Mouse (Mus musculus) intestine, embryonic 14.5 days (tissue): ENCODE data around the gene Xbp1. TPM values are rescaled to one million over a fixed set of nuclear protein-coding genes. Genes with fewer than 3 reads are reported as not detected.

Source experiments
- ATAC-seq: fragments of 200-750 bp; cut with Nextera tagmentation; replicated peaks from 2 replicates; pipeline ENCODE4 v1.8.0; 2017; ENCODE audit warnings: low read depth, moderate number of reproducible peaks, moderate TSS enrichment, moderate library complexity; ENCODE audit not compliant: low FRiP score, low TSS enrichment
- DNase-seq: peaks from one replicate; pipeline ENCODE4 v3.0.0-alpha.2; 2018; ENCODE audit warnings: low spot score
- H3K27ac ChIP-seq: fragments of 300-500 bp; sonication (generic); 2 replicates; pipeline ENCODE4 v1.5.1; 2014; ENCODE audit warnings: low read depth, mild to moderate bottlenecking, control low read depth
- H3K27me3 ChIP-seq: fragments of 300-500 bp; sonication (generic); replicated peaks from 2 replicates; pipeline ENCODE4 v1.6.1; 2014; ENCODE audit warnings: low read length, control low read depth; ENCODE audit not compliant: control insufficient read depth, insufficient read depth
- H3K36me3 ChIP-seq: fragments of 300-500 bp; sonication (generic); 2 replicates; pipeline ENCODE4 v1.6.1; 2014; ENCODE audit warnings: low read length, control low read depth; ENCODE audit not compliant: control insufficient read depth, insufficient read depth
- H3K4me1 ChIP-seq: fragments of 300-500 bp; sonication (generic); replicated peaks from 2 replicates; pipeline ENCODE4 v1.6.1; 2014; ENCODE audit warnings: low read length, control low read depth, mixed read lengths; ENCODE audit not compliant: control insufficient read depth, insufficient read depth
- H3K4me2 ChIP-seq: fragments of 300-500 bp; sonication (generic); 2 replicates; pipeline ENCODE4 v1.6.1; 2014; ENCODE audit warnings: low read length
- H3K4me3 ChIP-seq: fragments of 300-500 bp; sonication (generic); 2 replicates; pipeline ENCODE4 v1.5.1; 2014; ENCODE audit warnings: low read depth, low read length, control low read depth, mixed read lengths
- H3K9ac ChIP-seq: fragments of 300-500 bp; sonication (generic); 2 replicates; pipeline ENCODE4 v1.6.1; 2014; ENCODE audit warnings: mild to moderate bottlenecking, low read length
- H3K9me3 ChIP-seq: fragments of 300-500 bp; sonication (generic); 2 replicates; pipeline ENCODE4 v1.6.1; 2016; ENCODE audit warnings: low read length, control low read depth; ENCODE audit not compliant: control insufficient read depth
- WGBS: fragments of 180-500 bp; shearing (Covaris S2); extraction: QIAGEN DNeasy Blood & Tissue Kit; methylation state at CpG from one replicate; pipeline ENCODE4 v1.1.7; 2014; 5-methylcytosine and 5-hydroxymethylcytosine counted together
- polyA plus RNA-seq: library from polyadenylated mRNA; unstranded; fragments of >200 nt; fragmentation: Nextera tagmentation; extraction: Ambion mirVana; gene quantifications from 2 replicates; pipeline ENCODE4 v1.2.1, GENCODE M21; 2014

Gene Xbp1
- polyA plus RNA-seq, 1 experiment from 2014 or later = 202 TPM

- Histone ChIP-seq H3K4me3 (no peak overlapping the region), H3K9ac (no peak overlapping the region), H3K36me3 (no peaks in the 10 kb centered on the region), H3K9me3 (no peaks in the 10 kb centered on the region), H3K27ac (no peak overlapping the region), H3K4me1 (no peaks in the 10 kb centered on the region), H3K4me2 (no peak overlapping the region), H3K27me3 (no peaks in the 10 kb centered on the region)
- WGBS = 87% methylated on average over 3 of the region's 3 CpGs
- DNase-seq = no peak
- ATAC-seq = no peak
Measured at GRCm38 (mm10) chr11:5565596-5565995, 45.1 kb downstream of the Xbp1 start.

GRCm38 (mm10) chr11:5566506-5566905, 46.0 kb downstream of the Xbp1 start:
- no peak overlapping the region for H3K9ac ChIP-seq
- no peaks in the 10 kb centered on the region for H3K4me1 ChIP-seq
- H3K27ac ChIP-seq = no peak overlapping the region
- H3K4me3 ChIP-seq = no peak overlapping the region
- no peaks in the 10 kb centered on the region for H3K36me3 ChIP-seq
- WGBS = 64% methylated on average over 2 of the region's 2 CpGs
- H3K4me2 ChIP-seq = no peak overlapping the region
- H3K9me3 ChIP-seq = no peaks in the 10 kb centered on the region
- DNase-seq (no peak), ATAC-seq (no peak)
- no peaks in the 10 kb centered on the region for H3K27me3 ChIP-seq

GRCm38 (mm10) chr11:5567654-5568053, 47.2 kb downstream of the Xbp1 start:
- 87% methylated on average over 6 of the region's 6 CpGs for whole genome bisulfite sequencing
- H3K4me1 ChIP-seq = no peaks in the 10 kb centered on the region
- no peak overlapping the region for H3K9ac ChIP-seq
- no peaks in the 10 kb centered on the region for H3K9me3 ChIP-seq
- ATAC-seq = no peak
- H3K27me3 ChIP-seq = no peaks in the 10 kb centered on the region
- DNase-seq = no peak
- no peak overlapping the region for H3K4me2 ChIP-seq
- no peaks in the 10 kb centered on the region for H3K36me3 ChIP-seq
- H3K27ac ChIP-seq = no peak overlapping the region
- H3K4me3 ChIP-seq = no peak overlapping the region

- Histone ChIP-seq H3K9ac (no peak overlapping the region), H3K4me2 (no peak overlapping the region), H3K27me3 (no peaks in the 10 kb centered on the region), H3K36me3 (no peaks in the 10 kb centered on the region), H3K27ac (no peak overlapping the region), H3K4me3 (no peak overlapping the region), H3K4me1 (no peaks in the 10 kb centered on the region), H3K9me3 (no peaks in the 10 kb centered on the region)
- no peak for DNase-seq
- no peak for ATAC-seq
- WGBS = 83% methylated on average over 5 of the region's 5 CpGs
Measured at GRCm38 (mm10) chr11:5568082-5568481, 47.6 kb downstream of the Xbp1 start.

GRCm38 (mm10) chr11:5569474-5569873, 49.0 kb downstream of the Xbp1 start, which contains the start of gene Ankrd36:
Gene Ankrd36, plus strand, starts transcription at chr11:5569684.
- H3K4me1 ChIP-seq = no peaks in the 10 kb centered on the region
- ATAC-seq = no peak
- H3K27me3 ChIP-seq = no peaks in the 10 kb centered on the region
- no peak within 1 kb of the TSS for H3K4me3 ChIP-seq
- WGBS = 81% methylated on average over 12 of the region's 12 CpGs
- H3K27ac ChIP-seq = no peak within 1 kb of the TSS
- no peaks in the 10 kb centered on the region for H3K36me3 ChIP-seq
- H3K4me2 ChIP-seq = no peak within 1 kb of the TSS
- no peak within 1 kb of the TSS for H3K9ac ChIP-seq
- no peaks in the 10 kb centered on the region for H3K9me3 ChIP-seq
- DNase-seq = no peak

GRCm38 (mm10) chr11:5571856-5572255, 51.4 kb downstream of the Xbp1 start:
- WGBS = 87% methylated on average over 4 of the region's 4 CpGs
- Histone ChIP-seq H3K4me2 (no peak overlapping the region), H3K4me1 (no peaks in the 10 kb centered on the region), H3K9me3 (no peaks in the 10 kb centered on the region), H3K9ac (no peak overlapping the region), H3K36me3 (no peaks in the 10 kb centered on the region), H3K27ac (no peak overlapping the region), H3K27me3 (no peaks in the 10 kb centered on the region), H3K4me3 (no peak overlapping the region)
- DNase-seq (no peak), ATAC-seq (no peak)

GRCm38 (mm10) chr11:5573821-5574220, 53.4 kb downstream of the Xbp1 start:
- Histone ChIP-seq H3K9me3 (no peaks in the 10 kb centered on the region), H3K4me2 (no peak overlapping the region), H3K4me3 (no peak overlapping the region), H3K27me3 (no peaks in the 10 kb centered on the region), H3K27ac (no peak overlapping the region), H3K36me3 (no peaks in the 10 kb centered on the region), H3K4me1 (no peaks in the 10 kb centered on the region), H3K9ac (no peak overlapping the region)
- ATAC-seq (no peak), DNase-seq (peak; percentile 38)
- 90% methylated on average over 2 of the region's 2 CpGs for WGBS

- no peak overlapping the region for H3K27ac ChIP-seq
- H3K4me3 ChIP-seq = no peak overlapping the region
- H3K36me3 ChIP-seq = no peaks in the 10 kb centered on the region
- no peak overlapping the region for H3K9ac ChIP-seq
- H3K9me3 ChIP-seq = no peaks in the 10 kb centered on the region
- no peaks in the 10 kb centered on the region for H3K27me3 ChIP-seq
- no peaks in the 10 kb centered on the region for H3K4me1 ChIP-seq
- WGBS = 74% methylated on average over 6 of the region's 6 CpGs
- ATAC-seq = no peak
- H3K4me2 ChIP-seq = no peak overlapping the region
- DNase-seq = peak; percentile 31
Measured at GRCm38 (mm10) chr11:5575046-5575445, 54.6 kb downstream of the Xbp1 start.
